Mouse (Mus musculus) skeletal muscle tissue, adult 2 months (tissue): ENCODE data around the gene Gm20835.
"Not testable (repeated sequence)": the region's sequence is repeated elsewhere in the genome, so short reads cannot be mapped to it uniquely, and the experiment has no call there.

ENCODE experiments used
- DNase-seq: peaks from one replicate; pipeline ENCODE4 v3.0.0-alpha.2; 2012; ENCODE audit warnings: low read depth, low spot score

Gm20835 gene

GRCm38 (mm10) chrY:36735190-36735589, at the start of gene Gm20835:
TSS of gene Gm20835 (minus strand) at chrY:36735290.
- DNase-seq: not testable (repeated sequence)
